Mouse (Mus musculus): Measurements from ENCODE around the gene Rxra. TPM values are rescaled to one million over a fixed set of nuclear protein-coding genes. Genes with fewer than 3 reads are reported as not detected.

Rxra gene
- polyA plus RNA-seq, 1 experiment = 0.55 TPM

DNA sequence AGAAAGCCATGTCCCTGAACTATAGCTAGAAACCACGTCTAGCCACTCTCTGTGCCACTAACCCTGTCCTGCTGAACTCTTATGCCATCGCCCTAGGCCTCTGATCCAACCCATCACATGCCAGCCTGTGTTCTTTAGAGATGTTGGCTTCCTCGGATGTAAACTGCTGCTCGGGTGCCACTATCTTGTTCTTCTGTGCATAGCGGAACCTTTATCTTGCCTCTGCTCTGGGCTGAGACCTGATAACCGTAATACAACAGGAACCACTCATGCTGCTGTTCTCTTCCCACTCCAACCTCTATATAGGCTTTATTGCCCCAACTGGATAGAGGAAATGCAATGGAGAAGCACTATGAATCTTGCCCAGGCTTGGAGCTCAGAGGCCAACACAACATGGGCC is 11.0 kb upstream of the Rxra start:
- H3K36me3 ChIP-seq (ENCODE audit: control insufficient read depth) = no peaks in the 10 kb centered on the region
- no peak overlapping the region for H3K4me3 ChIP-seq (replicated peaks)
- no peak for TF ChIP-seq TAL1 (IDR thresholded peaks at IDR 0.05; ENCODE audit: low read length)
- no peak for TF ChIP-seq GATA1 (IDR thresholded peaks at IDR 0.05; ENCODE audit: low read length)
- no peaks in the 10 kb centered on the region for H3K27me3 ChIP-seq (ENCODE audit: control insufficient read depth)
- H3K4me1 ChIP-seq (ENCODE audit: control insufficient read depth) = peaks cover 14% of the 10 kb centered on the region
- no peaks in the 10 kb centered on the region for H3K9me3 ChIP-seq (ENCODE audit: control insufficient read depth, low read length)

DNA sequence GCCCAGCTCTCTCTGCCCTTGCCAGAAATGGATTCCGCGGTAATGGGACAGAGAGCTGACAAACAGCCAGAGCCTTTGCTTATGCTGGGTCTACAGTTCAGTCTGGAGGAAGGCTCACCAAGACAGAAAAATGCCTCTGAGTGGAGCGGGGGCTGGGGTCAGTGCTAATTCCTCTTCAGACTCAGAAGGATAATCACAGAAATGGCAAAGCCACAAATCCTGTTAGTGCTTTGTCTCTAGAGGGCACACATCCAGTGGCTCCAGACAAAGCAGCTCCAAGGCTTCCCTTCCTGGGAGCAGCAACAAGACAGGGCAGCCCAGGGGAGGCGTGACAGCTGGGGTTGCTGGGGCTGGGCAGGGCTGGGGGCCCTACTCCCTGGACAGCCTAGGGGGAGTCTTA is 9.5 kb upstream of the Rxra start:
- Histone ChIP-seq H3K4me1 (ENCODE audit: control insufficient read depth) (peaks cover 14% of the 10 kb centered on the region), H3K27me3 (ENCODE audit: control insufficient read depth) (no peaks in the 10 kb centered on the region), H3K9me3 (ENCODE audit: control insufficient read depth, low read length) (no peaks in the 10 kb centered on the region), H3K4me3 (replicated peaks) (no peak overlapping the region), H3K36me3 (ENCODE audit: control insufficient read depth) (no peaks in the 10 kb centered on the region)
- TF ChIP-seq GATA1 (IDR thresholded peaks at IDR 0.05; ENCODE audit: low read length) = no peak
- TF ChIP-seq TAL1 (IDR thresholded peaks at IDR 0.05; ENCODE audit: low read length) = no peak; the same call in 2 of the 3 replicates

DNA sequence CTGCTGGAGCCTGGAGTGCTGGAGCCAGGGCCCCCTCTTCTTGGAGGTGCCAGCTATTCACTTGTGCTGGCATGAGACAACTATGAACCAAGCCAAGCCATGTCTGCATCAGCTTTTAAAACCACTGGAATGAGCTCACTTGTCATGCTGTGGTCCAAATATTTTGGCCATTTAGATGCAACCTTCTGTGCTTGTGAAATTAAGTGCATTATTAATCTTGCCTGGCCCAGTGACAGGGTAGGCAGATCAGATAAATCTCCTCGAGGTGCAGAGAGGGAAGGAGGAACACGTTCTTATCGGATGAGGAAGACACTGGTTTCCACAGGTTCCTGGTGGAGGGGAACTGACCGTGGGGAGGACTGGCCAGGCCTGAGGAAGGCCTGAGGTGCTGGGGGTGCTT is 8.6 kb upstream of the Rxra start:
- Histone ChIP-seq H3K36me3 (ENCODE audit: control insufficient read depth) (no peaks in the 10 kb centered on the region), H3K9me3 (ENCODE audit: control insufficient read depth, low read length) (no peaks in the 10 kb centered on the region), H3K4me1 (ENCODE audit: control insufficient read depth) (peaks cover 14% of the 10 kb centered on the region), H3K4me3 (replicated peaks) (no peak overlapping the region), H3K27me3 (ENCODE audit: control insufficient read depth) (no peaks in the 10 kb centered on the region)
- no peak for TF ChIP-seq GATA1 (IDR thresholded peaks at IDR 0.05; ENCODE audit: low read length)

DNA sequence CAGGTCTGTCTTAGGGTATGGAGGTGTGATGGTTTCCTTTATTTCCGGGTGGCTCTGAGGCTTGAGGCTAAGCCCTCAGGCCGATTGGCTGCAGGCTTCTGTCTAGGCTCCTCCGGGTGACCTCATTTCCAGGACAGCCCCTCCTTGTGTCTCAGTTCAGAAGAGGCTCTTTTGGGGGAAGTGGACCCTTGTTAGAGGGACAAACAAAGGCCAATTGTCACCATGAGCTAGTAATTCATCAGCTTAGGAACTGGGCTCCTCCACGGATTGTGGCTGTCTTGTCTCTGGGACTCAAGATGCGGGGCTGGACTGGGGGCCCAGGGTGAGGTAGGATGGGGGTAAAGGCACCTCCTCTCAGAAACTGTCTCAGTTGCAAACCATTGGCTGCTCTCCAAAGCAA is 5.5 kb upstream of the Rxra start:
- Histone ChIP-seq H3K9me3 (ENCODE audit: control insufficient read depth, low read length) (no peaks in the 10 kb centered on the region), H3K4me3 (replicated peaks) (no peak overlapping the region), H3K27me3 (ENCODE audit: control insufficient read depth) (peaks cover 3% of the 10 kb centered on the region), H3K36me3 (ENCODE audit: control insufficient read depth) (no peaks in the 10 kb centered on the region), H3K4me1 (ENCODE audit: control insufficient read depth) (peaks cover 15% of the 10 kb centered on the region)
- TF ChIP-seq TAL1 (IDR thresholded peaks at IDR 0.05; ENCODE audit: low read length) (no peak), GATA1 (IDR thresholded peaks at IDR 0.05; ENCODE audit: low read length) (no peak)

DNA sequence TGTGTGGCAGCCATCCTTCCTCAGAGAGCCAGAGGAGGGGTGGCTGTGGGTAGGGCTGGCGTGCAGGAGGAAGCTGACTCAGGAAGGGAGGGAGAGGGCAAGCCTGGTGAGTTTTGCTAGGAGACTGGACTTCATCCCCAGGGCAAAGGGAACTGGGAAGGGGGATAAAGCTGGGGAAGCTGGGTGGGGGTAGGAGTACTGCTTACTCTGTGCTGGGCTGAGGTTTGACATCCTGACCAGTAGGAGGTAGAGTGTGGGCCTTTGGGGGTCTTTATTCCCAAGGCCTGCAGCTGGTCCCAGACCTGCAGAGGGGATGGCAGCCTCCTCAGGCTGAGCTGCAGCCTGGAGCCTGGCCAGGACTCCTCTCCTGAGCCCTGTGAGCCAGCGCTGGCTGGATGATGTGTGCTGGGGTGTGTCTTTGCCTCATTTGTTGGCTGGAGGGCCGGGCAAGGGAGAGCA is 4.6 kb upstream of the Rxra start:
- Histone ChIP-seq H3K27me3 (ENCODE audit: control insufficient read depth) (peaks cover 12% of the 10 kb centered on the region), H3K9me3 (ENCODE audit: control insufficient read depth, low read length) (no peaks in the 10 kb centered on the region), H3K4me1 (ENCODE audit: control insufficient read depth) (peaks cover 22% of the 10 kb centered on the region), H3K4me3 (replicated peaks) (no peak overlapping the region), H3K36me3 (ENCODE audit: control insufficient read depth) (no peaks in the 10 kb centered on the region)
- TF ChIP-seq TAL1 (IDR thresholded peaks at IDR 0.05; ENCODE audit: low read length) (no peak), GATA1 (IDR thresholded peaks at IDR 0.05; ENCODE audit: low read length) (no peak)

DNA sequence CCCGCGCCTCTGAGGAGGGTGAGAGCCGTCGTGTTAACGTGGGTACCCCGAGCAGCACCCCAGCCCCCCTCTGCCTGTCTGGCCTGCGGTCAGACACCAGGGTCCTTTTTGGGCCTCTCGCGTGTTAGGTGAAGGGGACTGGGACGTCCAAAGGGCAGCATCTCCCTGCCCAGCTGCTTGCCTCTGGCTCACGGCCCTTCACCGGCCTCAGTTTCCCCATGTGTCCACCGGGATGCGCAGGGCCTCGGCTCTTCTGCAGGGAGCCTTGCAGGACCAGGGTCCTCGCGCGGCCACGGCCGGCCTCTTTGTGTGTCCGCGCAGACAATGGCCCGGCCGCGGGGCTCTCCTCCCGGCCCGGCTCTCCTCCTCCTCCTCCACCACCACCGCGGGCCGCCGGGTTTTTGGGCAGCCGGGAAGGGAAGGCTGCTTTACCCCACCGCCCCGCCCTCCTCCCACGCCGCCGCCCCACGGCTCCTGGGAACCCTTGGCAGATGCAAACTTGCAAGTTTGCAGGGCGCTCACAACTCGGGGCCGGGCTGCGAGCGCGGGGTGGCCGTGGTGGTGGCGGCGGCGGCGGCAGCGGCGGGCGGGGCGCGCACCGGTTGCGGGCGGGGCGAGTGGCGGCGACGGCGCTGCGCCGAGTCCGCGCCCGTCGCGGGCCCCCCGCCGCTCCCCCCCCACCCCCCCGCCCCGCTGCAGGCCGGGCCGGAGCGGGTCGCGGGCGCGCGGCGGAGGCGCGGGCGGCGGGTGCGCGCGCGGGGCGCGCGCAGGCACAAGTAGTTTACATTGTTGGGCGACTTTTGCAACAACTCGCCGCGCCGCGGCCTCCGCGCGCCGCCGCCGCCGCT is 462 bp downstream of the Rxra start:
- peak overlapping the region; percentile 71 for H3K4me3 ChIP-seq (replicated peaks)

DNA sequence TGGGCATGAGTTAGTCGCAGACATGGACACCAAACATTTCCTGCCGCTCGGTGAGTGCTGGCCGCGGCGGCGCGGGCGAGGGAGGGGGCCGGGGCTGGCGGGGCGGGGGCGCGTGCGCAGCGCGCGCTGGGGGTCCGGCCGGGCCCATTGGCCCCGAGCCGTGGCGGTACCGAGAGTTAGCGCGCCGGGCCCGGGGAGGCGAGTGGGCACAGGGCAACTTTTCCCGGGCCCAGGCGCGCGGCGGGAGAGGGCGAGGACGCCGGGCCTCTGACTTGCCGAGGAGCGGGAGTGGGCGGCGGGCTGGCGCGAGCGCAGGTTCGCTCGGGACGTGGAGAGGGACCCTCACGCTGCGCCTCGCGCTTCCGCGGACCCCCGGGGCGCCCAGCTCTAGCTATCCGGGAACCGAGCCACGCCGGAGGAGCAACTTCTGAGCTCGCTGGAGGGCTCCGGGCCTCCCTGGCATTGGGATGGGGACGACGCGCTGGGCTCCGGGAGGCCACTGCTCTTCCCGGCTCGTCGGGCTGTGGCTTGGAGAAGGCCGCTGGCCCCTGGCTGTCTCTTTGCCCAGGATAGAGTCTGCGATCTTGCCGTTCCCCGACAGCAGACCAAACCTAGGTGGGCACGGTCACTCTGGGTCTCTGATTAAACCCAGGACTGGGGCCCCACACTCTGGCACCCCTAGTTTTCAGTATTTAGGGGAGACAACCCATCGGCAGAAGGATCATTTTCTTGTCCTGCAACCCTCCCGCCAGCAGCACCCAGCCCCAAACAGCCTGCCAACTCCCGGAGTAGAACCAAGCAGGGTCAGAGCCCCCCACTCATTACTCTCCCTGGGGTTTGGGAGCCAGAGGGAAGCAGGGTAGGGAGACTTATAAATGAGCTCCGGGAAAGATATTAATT is 1.4 kb downstream of the Rxra start:
- H3K9me3 ChIP-seq (ENCODE audit: control insufficient read depth, low read length) = no peaks in the 10 kb centered on the region
- H3K36me3 ChIP-seq (ENCODE audit: control insufficient read depth) = no peaks in the 10 kb centered on the region; the same call in 1 of the 2 replicates
- H3K27me3 ChIP-seq (ENCODE audit: control insufficient read depth) = peaks cover 30% of the 10 kb centered on the region
- H3K4me3 ChIP-seq (replicated peaks) = peak overlapping the region; percentile 71
- H3K4me1 ChIP-seq (ENCODE audit: control insufficient read depth) = peaks cover 33% of the 10 kb centered on the region
- no peak for TF ChIP-seq TAL1 (IDR thresholded peaks at IDR 0.05; ENCODE audit: low read length)
- TF ChIP-seq GATA1 (IDR thresholded peaks at IDR 0.05; ENCODE audit: low read length) = no peak

More for the DNA sequence above, 462 bp downstream of the Rxra start:
- H3K27me3 ChIP-seq (ENCODE audit: control insufficient read depth) = peaks cover 30% of the 10 kb centered on the region
- H3K36me3 ChIP-seq (ENCODE audit: control insufficient read depth) = no peaks in the 10 kb centered on the region
- TF ChIP-seq GATA1 (IDR thresholded peaks at IDR 0.05; ENCODE audit: low read length) = no peak
- TF ChIP-seq TAL1 (IDR thresholded peaks at IDR 0.05; ENCODE audit: low read length) = no peak
- H3K9me3 ChIP-seq (ENCODE audit: control insufficient read depth, low read length) = no peaks in the 10 kb centered on the region
- peaks cover 33% of the 10 kb centered on the region for H3K4me1 ChIP-seq (ENCODE audit: control insufficient read depth)

DNA sequence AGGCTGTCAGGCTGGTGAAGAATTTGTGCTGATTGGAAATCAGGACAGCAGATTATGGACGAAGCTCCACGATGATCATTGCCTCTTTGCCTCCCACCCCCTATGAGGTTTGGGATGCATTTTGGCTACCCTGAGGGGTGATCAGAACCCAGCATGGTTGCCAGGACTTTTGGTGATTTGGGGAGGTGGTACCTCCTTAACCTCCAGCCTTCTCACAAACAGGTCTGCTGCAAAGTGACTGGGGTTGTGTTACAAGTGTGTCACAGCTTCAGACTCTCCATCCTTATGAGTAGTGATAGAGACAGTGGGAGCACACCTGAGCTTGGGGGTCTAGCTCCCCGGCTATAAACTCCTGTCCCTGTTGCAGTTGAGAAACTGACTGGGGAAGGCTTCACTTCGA is 2.1 kb downstream of the Rxra start:
- Histone ChIP-seq H3K27me3 (ENCODE audit: control insufficient read depth) (peaks cover 30% of the 10 kb centered on the region), H3K36me3 (ENCODE audit: control insufficient read depth) (no peaks in the 10 kb centered on the region; the same call in 1 of the 2 replicates), H3K9me3 (ENCODE audit: control insufficient read depth, low read length) (no peaks in the 10 kb centered on the region), H3K4me3 (replicated peaks) (peak overlapping the region; percentile 71), H3K4me1 (ENCODE audit: control insufficient read depth) (peaks cover 33% of the 10 kb centered on the region)
- TF ChIP-seq TAL1 (IDR thresholded peaks at IDR 0.05; ENCODE audit: low read length) = no peak
- no peak for TF ChIP-seq GATA1 (IDR thresholded peaks at IDR 0.05; ENCODE audit: low read length)
